Mouse (Mus musculus): ENCODE data around the gene Srrt. TPM values are rescaled to one million over a fixed set of nuclear protein-coding genes. Genes with fewer than 3 reads are reported as not detected.
"Not testable (repeated sequence)": the region's sequence is repeated elsewhere in the genome, so short reads cannot be mapped to it uniquely, and the experiment has no call there.

Gene Srrt
- total and polyA plus RNA-seq, 2 experiments, result 20.7 to 61.5 TPM

- H3K27me3 ChIP-seq (ENCODE audit: control insufficient read depth, insufficient read depth, low read length), result peaks cover 10% of the 10 kb centered on the region; the same call in 1 of the 2 replicates
Observed at GRCm38 (mm10) chr5:137285045-137285444, 22.4 kb downstream of the Srrt start.

GRCm38 (mm10) chr5:137284411-137284810 is 23.1 kb downstream of the Srrt start:
- not testable (repeated sequence) for DNase-seq (ENCODE audit: extremely low read depth, low read depth, low spot score)
- 78% methylated on average over 6 of the region's 6 CpGs for WGBS

More at GRCm38 (mm10) chr5:137285045-137285444, 22.4 kb downstream of the Srrt start:
- no peak overlapping the region for H3K27ac ChIP-seq (replicated peaks; ENCODE audit: insufficient read depth, low read depth, low read length)
- WGBS, result 55% methylated on average over 5 of the region's 5 CpGs
- H3K36me3 ChIP-seq (ENCODE audit: control insufficient read depth, insufficient read depth, low read length), result no peaks in the 10 kb centered on the region
- TF ChIP-seq POLR2A (IDR thresholded peaks at IDR 0.05; ENCODE audit: extremely low read depth, insufficient read depth, low read length) (no peak), CTCF (IDR thresholded peaks at IDR 0.05; ENCODE audit: low read depth, low read length) (peak; percentile 33; the same call in 1 of the 2 replicates)
- 0 out of 2 replicates have a peak, but pooled peaks cover 3% of the 10 kb centered on the region for H3K4me1 ChIP-seq (ENCODE audit: control insufficient read depth, insufficient read depth, low read length)
- no peaks in the 10 kb centered on the region for H3K79me2 ChIP-seq (ENCODE audit: control insufficient read depth, insufficient read depth, low read length)
- H3K9ac ChIP-seq (ENCODE audit: low read depth, low read length), result no peak overlapping the region
- no peak for DNase-seq (ENCODE audit: extremely low read depth, low read depth, low spot score)
- no peak overlapping the region for H3K4me3 ChIP-seq (ENCODE audit: insufficient read depth, low read depth, low read length)

GRCm38 (mm10) chr5:137277360-137278342 is 29.8 kb downstream of the Srrt start:
- Histone ChIP-seq H3K27me3 (ENCODE audit: control insufficient read depth, insufficient read depth, low read length) (peaks cover 4% of the 10 kb centered on the region; the same call in 1 of the 2 replicates), H3K4me1 (ENCODE audit: control insufficient read depth, insufficient read depth, low read length) (no peaks in the 10 kb centered on the region), H3K9ac (ENCODE audit: low read depth, low read length) (no peak overlapping the region), H3K4me3 (ENCODE audit: insufficient read depth, low read depth, low read length) (no peak overlapping the region), H3K36me3 (ENCODE audit: control insufficient read depth, insufficient read depth, low read length) (no peaks in the 10 kb centered on the region), H3K27ac (replicated peaks; ENCODE audit: insufficient read depth, low read depth, low read length) (no peak overlapping the region), H3K79me2 (ENCODE audit: control insufficient read depth, insufficient read depth, low read length) (no peaks in the 10 kb centered on the region)
- TF ChIP-seq CTCF (IDR thresholded peaks at IDR 0.05; ENCODE audit: low read depth, low read length), result peak; percentile 55
- TF ChIP-seq POLR2A (IDR thresholded peaks at IDR 0.05; ENCODE audit: extremely low read depth, insufficient read depth, low read length), result no peak
- 47% methylated on average over 18 of the region's 18 CpGs for WGBS
- no peak for DNase-seq (ENCODE audit: extremely low read depth, low read depth, low spot score)

More at GRCm38 (mm10) chr5:137284411-137284810, 23.1 kb downstream of the Srrt start:
- not testable (repeated sequence) for H3K36me3 ChIP-seq (ENCODE audit: control insufficient read depth, insufficient read depth, low read length); H3K27ac ChIP-seq (replicated peaks; ENCODE audit: insufficient read depth, low read depth, low read length); H3K9ac ChIP-seq (ENCODE audit: low read depth, low read length); H3K79me2 ChIP-seq (ENCODE audit: control insufficient read depth, insufficient read depth, low read length); H3K4me1 ChIP-seq (ENCODE audit: control insufficient read depth, insufficient read depth, low read length); H3K4me3 ChIP-seq (ENCODE audit: insufficient read depth, low read depth, low read length)
- peaks cover 10% of the 10 kb centered on the region; the same call in 1 of the 2 replicates for H3K27me3 ChIP-seq (ENCODE audit: control insufficient read depth, insufficient read depth, low read length)

- TF ChIP-seq CTCF (IDR thresholded peaks at IDR 0.05; ENCODE audit: low read depth, low read length), result no peak
- no peak for TF ChIP-seq POLR2A (IDR thresholded peaks at IDR 0.05; ENCODE audit: extremely low read depth, insufficient read depth, low read length)
- no peaks in the 10 kb centered on the region for H3K27me3 ChIP-seq (ENCODE audit: control insufficient read depth, insufficient read depth, low read length)
- DNase-seq (ENCODE audit: extremely low read depth, low read depth, low spot score), result no peak
- H3K27ac ChIP-seq (replicated peaks; ENCODE audit: insufficient read depth, low read depth, low read length), result no peak overlapping the region
- no peaks in the 10 kb centered on the region for H3K36me3 ChIP-seq (ENCODE audit: control insufficient read depth, insufficient read depth, low read length)
- H3K4me3 ChIP-seq (ENCODE audit: insufficient read depth, low read depth, low read length), result no peak overlapping the region
- 30% methylated on average over 18 of the region's 18 CpGs for WGBS
- no peaks in the 10 kb centered on the region for H3K79me2 ChIP-seq (ENCODE audit: control insufficient read depth, insufficient read depth, low read length)
- no peaks in the 10 kb centered on the region for H3K4me1 ChIP-seq (ENCODE audit: control insufficient read depth, insufficient read depth, low read length)
- H3K9ac ChIP-seq (ENCODE audit: low read depth, low read length), result no peak overlapping the region
Observed at GRCm38 (mm10) chr5:137268131-137268910, 39.2 kb downstream of the Srrt start.

GRCm38 (mm10) chr5:137264787-137265186 is 42.7 kb downstream of the Srrt start:
- no peak for DNase-seq (ENCODE audit: extremely low read depth, low read depth, low spot score)
- no peak for TF ChIP-seq CTCF (IDR thresholded peaks at IDR 0.05; ENCODE audit: low read depth, low read length)
- no peak for TF ChIP-seq POLR2A (IDR thresholded peaks at IDR 0.05; ENCODE audit: extremely low read depth, insufficient read depth, low read length)
- Histone ChIP-seq H3K4me3 (ENCODE audit: insufficient read depth, low read depth, low read length) (no peak overlapping the region), H3K9ac (ENCODE audit: low read depth, low read length) (no peak overlapping the region), H3K27ac (replicated peaks; ENCODE audit: insufficient read depth, low read depth, low read length) (no peak overlapping the region), H3K4me1 (ENCODE audit: control insufficient read depth, insufficient read depth, low read length) (no peaks in the 10 kb centered on the region), H3K27me3 (ENCODE audit: control insufficient read depth, insufficient read depth, low read length) (no peaks in the 10 kb centered on the region), H3K36me3 (ENCODE audit: control insufficient read depth, insufficient read depth, low read length) (no peaks in the 10 kb centered on the region), H3K79me2 (ENCODE audit: control insufficient read depth, insufficient read depth, low read length) (no peaks in the 10 kb centered on the region)
- WGBS, result 92% methylated on average over 11 of the region's 11 CpGs
